Mouse (Mus musculus) ES-Bruce4 (cell line): ENCODE results near the gene Atp8a2.
A peak's percentile ranks its signal among the peaks of the same experiment; 100 is the strongest.

Source experiments
- CTCF ChIP-seq: IDR thresholded peaks from one replicate; pipeline ENCODE4 v1.8.1; 2011; ENCODE audit warnings: low read depth, low read length
- EP300 ChIP-seq: IDR thresholded peaks from 2 replicates; pipeline ENCODE4 v1.6.1; 2011; ENCODE audit warnings: low read depth, low read length; ENCODE audit not compliant: insufficient read depth
- POLR2A ChIP-seq: IDR thresholded peaks from one replicate; pipeline ENCODE4 v1.8.1; 2011; ENCODE audit warnings: low read length; ENCODE audit not compliant: insufficient read depth

- no peak for TF ChIP-seq POLR2A
- no peak for TF ChIP-seq CTCF
- 0 out of 2 replicates have a peak, but pooled peaks have one; percentile 49 for TF ChIP-seq EP300
Measured at GRCm38 (mm10) chr14:59806910-59807309, 390.1 kb downstream of the Atp8a2 start.
